Mouse (Mus musculus): ENCODE measurements around the gene Ppp1r27. TPM values are rescaled to one million over a fixed set of nuclear protein-coding genes. Genes with fewer than 3 reads are reported as not detected.

The Ppp1r27 gene
- polyA plus RNA-seq, 1 experiment from 2014 or later = not detected

DNA sequence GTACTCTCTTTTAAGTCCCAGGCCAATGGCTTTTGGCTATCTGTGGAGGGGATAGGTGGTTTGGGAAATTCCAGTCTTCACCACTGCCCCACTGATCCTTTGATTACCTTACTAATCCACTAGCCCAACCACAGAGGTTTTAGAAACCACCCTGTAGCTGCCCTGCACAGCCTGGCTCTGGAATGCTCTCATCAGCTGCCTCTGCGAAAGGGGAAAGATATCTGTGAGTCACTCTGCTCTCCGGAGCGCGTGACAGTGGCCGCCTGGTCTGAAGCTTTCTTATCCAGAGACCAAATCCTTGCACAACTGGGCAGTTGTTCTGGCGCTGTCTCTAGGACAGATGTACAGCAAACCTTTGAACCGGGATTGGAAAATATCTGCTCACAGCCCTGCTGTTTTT is 3.9 kb upstream of the Ppp1r27 start:
- H3K9me3 ChIP-seq (replicated peaks) = no peaks in the 10 kb centered on the region
- WGBS (ENCODE audit: insufficient replicate concordance) = 59% methylated on average over 7 of the region's 7 CpGs
- no peak overlapping the region for H3K4me3 ChIP-seq
- H3K27ac ChIP-seq = no peak overlapping the region
- peaks cover 11% of the 10 kb centered on the region for H3K36me3 ChIP-seq
- H3K9ac ChIP-seq = no peak overlapping the region
- no peak for ATAC-seq
- peaks cover 12% of the 10 kb centered on the region for H3K4me1 ChIP-seq
- H3K27me3 ChIP-seq (replicated peaks) = no peaks in the 10 kb centered on the region
- no peak overlapping the region for H3K4me2 ChIP-seq

DNA sequence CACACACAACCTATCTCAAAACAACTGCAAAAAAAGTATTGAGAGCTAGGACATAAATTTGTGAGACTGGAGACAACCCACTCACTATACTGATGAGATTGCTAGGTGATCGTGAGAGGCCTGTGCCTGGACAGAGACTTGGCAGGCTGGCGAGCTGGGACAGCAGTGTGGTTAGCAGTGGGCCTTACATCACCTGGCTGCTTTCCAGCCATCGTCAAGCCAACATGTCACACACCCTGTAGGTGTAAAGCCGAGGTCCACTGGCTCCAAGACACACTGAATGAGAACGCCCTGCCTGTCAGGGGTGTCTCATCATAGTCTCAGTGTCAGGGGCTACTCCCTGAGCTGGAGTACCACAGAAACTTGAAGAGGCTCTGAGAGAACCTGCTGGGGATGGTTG is 1.8 kb upstream of the Ppp1r27 start:
- no peak for ATAC-seq
- Histone ChIP-seq H3K36me3 (no peaks in the 10 kb centered on the region), H3K27me3 (replicated peaks) (no peaks in the 10 kb centered on the region), H3K4me3 (no peak overlapping the region), H3K4me2 (no peak overlapping the region), H3K4me1 (peaks cover 30% of the 10 kb centered on the region), H3K27ac (no peak overlapping the region), H3K9me3 (replicated peaks) (no peaks in the 10 kb centered on the region), H3K9ac (no peak overlapping the region)
- WGBS (ENCODE audit: insufficient replicate concordance) = 64% methylated on average over 5 of the region's 5 CpGs

DNA sequence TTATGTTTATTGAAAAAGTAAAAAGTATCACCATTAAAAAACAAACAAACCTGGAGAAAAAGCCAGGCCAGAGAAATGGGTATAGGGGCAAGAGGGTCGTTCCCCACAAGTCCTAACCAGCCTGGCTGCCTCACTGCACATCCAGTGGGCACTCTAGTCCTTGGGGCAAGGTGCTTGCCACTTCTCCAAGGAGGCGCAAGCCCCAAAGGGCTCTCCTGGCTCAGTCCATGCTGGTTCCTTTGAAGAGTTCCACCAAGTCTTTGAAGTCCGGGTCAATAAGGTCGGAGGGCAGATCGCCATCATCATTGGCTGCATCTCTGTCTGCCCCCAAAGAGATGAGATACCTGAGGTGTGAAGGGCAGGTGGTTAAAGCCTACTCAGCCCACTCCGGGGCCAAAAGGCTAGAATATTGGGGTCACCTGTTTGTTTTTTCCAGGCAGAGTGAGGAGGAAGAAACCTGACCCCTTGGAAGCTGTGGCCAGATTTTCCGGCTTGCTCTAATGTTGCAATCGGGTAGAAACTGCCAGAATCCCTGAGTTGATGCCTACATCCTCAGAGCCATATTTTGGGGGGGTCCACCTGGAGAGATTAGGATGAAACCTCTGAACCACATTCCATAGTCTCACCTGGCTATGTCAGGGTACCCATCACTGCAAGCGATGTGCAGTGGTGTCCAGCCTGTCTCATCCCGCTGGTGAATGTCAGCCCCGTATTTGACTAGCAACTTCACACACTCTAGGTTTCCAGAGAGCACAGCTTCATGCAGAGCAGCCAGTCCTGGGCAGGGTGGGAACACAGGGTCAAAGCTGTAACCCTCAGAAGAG is 734 bp downstream of the Ppp1r27 start:
- Histone ChIP-seq H3K36me3 (no peaks in the 10 kb centered on the region), H3K27me3 (replicated peaks) (no peaks in the 10 kb centered on the region), H3K4me3 (peak overlapping the region; percentile 79), H3K4me2 (peak overlapping the region; percentile 91), H3K9ac (peak overlapping the region; percentile 94), H3K4me1 (peaks cover 41% of the 10 kb centered on the region), H3K9me3 (replicated peaks) (no peaks in the 10 kb centered on the region), H3K27ac (peak overlapping the region; percentile 94)
- WGBS (ENCODE audit: insufficient replicate concordance) = 66% methylated on average over 11 of the region's 11 CpGs
- no peak for ATAC-seq

GRCm38 (mm10) chr11:120549168-120549945 is 1.6 kb downstream of the Ppp1r27 start, which contains the start of gene Mcrip1:
TSS of gene Mcrip1 (minus strand) at chr11:120549727.
- no peaks in the 10 kb centered on the region for H3K9me3 ChIP-seq (replicated peaks)
- H3K9ac ChIP-seq = peak within 1 kb of the TSS; percentile 94
- peaks cover 38% of the 10 kb centered on the region for H3K4me1 ChIP-seq
- peaks cover 7% of the 10 kb centered on the region for H3K36me3 ChIP-seq
- H3K27ac ChIP-seq = peak within 1 kb of the TSS; percentile 94
- peak; percentile 92 for ATAC-seq
- 2% methylated on average over 81 of the region's 87 CpGs for WGBS (ENCODE audit: insufficient replicate concordance)
- H3K27me3 ChIP-seq (replicated peaks) = no peaks in the 10 kb centered on the region
- H3K4me2 ChIP-seq = peak within 1 kb of the TSS; percentile 91
- peak within 1 kb of the TSS; percentile 79 for H3K4me3 ChIP-seq

- peak overlapping the region; percentile 94 for H3K9ac ChIP-seq
- peaks cover 13% of the 10 kb centered on the region for H3K36me3 ChIP-seq
- H3K4me1 ChIP-seq = peaks cover 38% of the 10 kb centered on the region
- ATAC-seq = no peak
- H3K27me3 ChIP-seq (replicated peaks) = no peaks in the 10 kb centered on the region
- WGBS (ENCODE audit: insufficient replicate concordance) = 15% methylated on average over 7 of the region's 7 CpGs
- H3K27ac ChIP-seq = peak overlapping the region; percentile 94
- peak overlapping the region; percentile 79 for H3K4me3 ChIP-seq
- H3K4me2 ChIP-seq = peak overlapping the region; percentile 91
- H3K9me3 ChIP-seq (replicated peaks) = no peaks in the 10 kb centered on the region
Observed at GRCm38 (mm10) chr11:120548786-120549167, 2.2 kb downstream of the Ppp1r27 start.

GRCm38 (mm10) chr11:120548214-120548613 is 2.7 kb downstream of the Ppp1r27 start:
- peak overlapping the region; percentile 79 for H3K4me3 ChIP-seq
- WGBS (ENCODE audit: insufficient replicate concordance) = 69% methylated on average over 3 of the region's 3 CpGs
- no peaks in the 10 kb centered on the region for H3K9me3 ChIP-seq (replicated peaks)
- H3K27me3 ChIP-seq (replicated peaks) = no peaks in the 10 kb centered on the region
- peaks cover 38% of the 10 kb centered on the region for H3K4me1 ChIP-seq
- H3K36me3 ChIP-seq = peaks cover 19% of the 10 kb centered on the region
- H3K27ac ChIP-seq = peak overlapping the region; percentile 94
- peak overlapping the region; percentile 94 for H3K9ac ChIP-seq
- ATAC-seq = no peak
- peak overlapping the region; percentile 91 for H3K4me2 ChIP-seq

DNA sequence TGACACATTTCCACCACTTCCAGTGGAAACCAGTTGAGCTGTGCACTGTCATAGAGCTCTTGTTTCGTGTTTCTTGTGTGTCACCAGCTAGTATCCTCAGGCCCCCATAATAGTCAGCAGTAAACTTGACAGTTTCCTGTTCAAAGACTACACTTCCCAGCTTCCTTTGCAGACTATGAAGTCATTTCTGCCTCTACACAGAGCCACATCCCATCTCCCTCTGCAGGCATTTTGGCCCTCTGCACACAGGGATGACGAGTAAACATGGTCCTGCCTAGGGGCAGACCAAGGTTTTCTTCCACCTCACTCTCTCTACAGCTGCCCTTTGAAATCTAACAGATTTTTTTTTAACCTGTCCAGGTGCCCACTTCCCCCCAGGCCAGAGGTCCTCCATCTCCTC is 3.5 kb downstream of the Ppp1r27 start:
- peaks cover 26% of the 10 kb centered on the region for H3K36me3 ChIP-seq
- no peaks in the 10 kb centered on the region for H3K9me3 ChIP-seq (replicated peaks)
- WGBS (ENCODE audit: insufficient replicate concordance) = 48% methylated on average over 2 of the region's 2 CpGs
- peaks cover 38% of the 10 kb centered on the region for H3K4me1 ChIP-seq
- no peak overlapping the region for H3K4me2 ChIP-seq
- H3K4me3 ChIP-seq = no peak overlapping the region
- H3K9ac ChIP-seq = no peak overlapping the region
- no peak for ATAC-seq
- H3K27ac ChIP-seq = peak overlapping the region; percentile 94
- no peaks in the 10 kb centered on the region for H3K27me3 ChIP-seq (replicated peaks)

- no peak for ATAC-seq
- Histone ChIP-seq H3K4me2 (no peak overlapping the region), H3K27me3 (replicated peaks) (no peaks in the 10 kb centered on the region), H3K4me3 (no peak overlapping the region), H3K4me1 (peaks cover 41% of the 10 kb centered on the region), H3K36me3 (peaks cover 29% of the 10 kb centered on the region), H3K9ac (no peak overlapping the region), H3K27ac (no peak overlapping the region), H3K9me3 (replicated peaks) (no peaks in the 10 kb centered on the region)
- WGBS (ENCODE audit: insufficient replicate concordance) = 79% methylated on average over 3 of the region's 3 CpGs
Observed at GRCm38 (mm10) chr11:120545964-120546363, 5.0 kb downstream of the Ppp1r27 start.

GRCm38 (mm10) chr11:120542376-120542775 is 8.6 kb downstream of the Ppp1r27 start:
- no peak overlapping the region for H3K4me3 ChIP-seq
- no peak for ATAC-seq
- no peak overlapping the region for H3K9ac ChIP-seq
- no peak overlapping the region for H3K4me2 ChIP-seq
- peaks cover 32% of the 10 kb centered on the region for H3K4me1 ChIP-seq
- peaks cover 29% of the 10 kb centered on the region for H3K36me3 ChIP-seq
- H3K27me3 ChIP-seq (replicated peaks) = peaks cover under 1% of the 10 kb centered on the region
- H3K9me3 ChIP-seq (replicated peaks) = no peaks in the 10 kb centered on the region
- H3K27ac ChIP-seq = no peak overlapping the region
- WGBS (ENCODE audit: insufficient replicate concordance) = 76% methylated on average over 6 of the region's 6 CpGs

GRCm38 (mm10) chr11:120541907-120542306 is 9.0 kb downstream of the Ppp1r27 start:
- H3K4me3 ChIP-seq = no peak overlapping the region
- peaks cover 5% of the 10 kb centered on the region for H3K27me3 ChIP-seq (replicated peaks)
- no peaks in the 10 kb centered on the region for H3K9me3 ChIP-seq (replicated peaks)
- no peak overlapping the region; the same call in 1 of the 2 replicates for H3K27ac ChIP-seq
- peaks cover 29% of the 10 kb centered on the region for H3K4me1 ChIP-seq
- no peak for ATAC-seq
- H3K36me3 ChIP-seq = peaks cover 29% of the 10 kb centered on the region
- WGBS (ENCODE audit: insufficient replicate concordance) = 45% methylated on average over 4 of the region's 4 CpGs
- no peak overlapping the region for H3K9ac ChIP-seq
- no peak overlapping the region for H3K4me2 ChIP-seq

DNA sequence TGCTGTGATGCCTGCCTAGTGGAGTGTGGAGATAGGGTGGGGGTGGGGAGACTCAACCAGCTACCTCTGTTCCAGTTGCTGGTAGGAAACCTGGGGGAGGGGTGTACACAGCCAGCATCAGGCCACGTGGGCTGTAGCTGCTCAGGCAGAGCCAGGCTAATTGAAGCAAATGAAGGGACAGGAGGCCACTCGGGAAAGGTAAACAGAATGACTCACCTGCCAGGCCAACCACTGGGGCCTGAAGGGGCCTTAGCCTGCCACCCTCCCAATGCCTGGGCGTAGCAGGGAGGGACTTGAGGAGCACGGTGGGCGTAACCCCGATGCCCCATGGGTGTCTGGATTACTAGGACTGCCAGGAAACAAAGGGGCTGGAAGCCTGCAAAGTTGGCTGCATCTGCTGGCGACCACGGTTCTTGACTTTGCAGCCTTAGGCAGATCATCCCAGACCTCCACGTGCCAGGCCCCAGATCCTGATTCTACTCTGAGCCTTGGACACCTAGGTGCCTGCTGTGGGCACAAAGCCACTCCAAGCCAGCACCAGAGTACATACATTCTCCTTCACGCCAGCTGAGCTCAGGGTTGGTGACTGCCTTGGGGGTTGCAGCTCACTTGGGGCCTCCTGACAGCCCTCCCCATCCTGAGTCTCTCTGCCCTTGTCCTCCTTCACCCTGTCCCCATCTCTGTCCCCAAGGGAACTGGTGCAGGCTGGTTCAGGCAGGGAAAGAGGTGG is 11.5 kb downstream of the Ppp1r27 start:
- peak overlapping the region; percentile 17; the same call in 1 of the 2 replicates for H3K27ac ChIP-seq

More for the DNA sequence above, 11.5 kb downstream of the Ppp1r27 start:
- Histone ChIP-seq H3K9ac (0 out of 2 replicates have a peak overlapping the region, but pooled peaks have one; percentile 3), H3K9me3 (replicated peaks) (no peaks in the 10 kb centered on the region), H3K4me1 (peaks cover 24% of the 10 kb centered on the region), H3K27me3 (replicated peaks) (peaks cover 25% of the 10 kb centered on the region), H3K4me2 (no peak overlapping the region), H3K4me3 (no peak overlapping the region), H3K36me3 (peaks cover 22% of the 10 kb centered on the region)
- peak; percentile 42 for ATAC-seq
- 45% methylated on average over 10 of the region's 10 CpGs for WGBS (ENCODE audit: insufficient replicate concordance)

Data from liver, embryonic 12.5 days (tissue).